Mouse (Mus musculus): ENCODE results near the gene H13.

DNA sequence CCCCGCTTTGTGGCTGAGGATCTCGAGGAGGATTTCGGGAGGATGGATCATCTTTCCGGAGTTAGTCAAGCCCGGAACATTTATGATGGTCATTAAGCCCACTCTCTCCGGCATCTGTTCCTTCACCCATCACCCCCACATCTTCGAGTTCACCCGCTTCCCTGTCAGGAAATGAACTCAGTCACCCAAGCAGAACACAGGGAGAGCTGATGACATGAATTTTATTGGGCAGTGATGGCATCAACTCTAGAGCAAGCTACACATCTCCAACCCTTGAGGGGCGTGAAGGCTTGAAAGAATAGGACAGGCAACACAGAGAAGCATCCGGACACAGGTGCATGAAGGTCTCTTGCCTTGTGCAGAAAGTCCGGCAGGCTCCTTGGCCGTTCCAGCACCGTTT, 47.1 kb upstream of the H13 start:
- TF ChIP-seq CTCF (IDR thresholded peaks at IDR 0.05; ENCODE audit: extremely low read depth, insufficient read depth, insufficient read length, insufficient replicate concordance) = no peak
- TF ChIP-seq POLR2A (IDR thresholded peaks at IDR 0.05; ENCODE audit: low read depth, low read length) = no peak

Data from spleen, adult 2 months (tissue).